Comparison of ENCODE assay signal across 8 mouse cellular contexts in genomic region chr7:43606896-43607742, GRCm38 (mm10). TPM values are rescaled to one million over a fixed set of nuclear protein-coding genes. Genes with fewer than 3 reads are reported as not detected.
DNase-seq lines count a peak whose midpoint lies in the region; ATAC-seq and TF ChIP-seq lines count a peak whose summit lies in the region.

Gene Zfp819, plus strand, starts transcription at chr7:43607169.

- no peaks in the 10 kb centered on the region for H3K36me3 ChIP-seq in forebrain, postnatal 0 days (ENCODE audit: insufficient read depth)
- no peaks in the 10 kb centered on the region for H3K36me3 ChIP-seq in liver, embryonic 15.5 days (replicated peaks)
- no peaks in the 10 kb centered on the region for H3K36me3 ChIP-seq in neural tube, embryonic 11.5 days (ENCODE audit: control insufficient read depth, insufficient read depth, low read length)

- peak within 1 kb of the TSS; percentile 39 for H3K4me3 ChIP-seq in forebrain, postnatal 0 days (ENCODE audit: low read depth, low read length)
- H3K4me3 ChIP-seq in liver, embryonic 15.5 days (replicated peaks): peak within 1 kb of the TSS; percentile 33
- H3K4me3 ChIP-seq in neural tube, embryonic 11.5 days (ENCODE audit: low read depth, low read length): peak within 1 kb of the TSS; percentile 37

- H3K4me1 ChIP-seq in forebrain, postnatal 0 days (ENCODE audit: insufficient read depth): no peaks in the 10 kb centered on the region; the same call in 1 of the 2 replicates
- peaks cover 8% of the 10 kb centered on the region for H3K4me1 ChIP-seq in liver, embryonic 15.5 days (replicated peaks)
- H3K4me1 ChIP-seq in neural tube, embryonic 11.5 days (ENCODE audit: control insufficient read depth, insufficient read depth, low read length): no peaks in the 10 kb centered on the region

- DNase-seq in CD4-positive, CD25-positive, alpha-beta regulatory T cell, adult 2 months (ENCODE audit: low read depth, low spot score): peak; percentile 57
- peak; percentile 40 to 50 for DNase-seq in adrenal gland, postnatal 4 days (ENCODE audit: low spot score in 2 of 2)
- peak; percentile 81 for DNase-seq in forebrain, postnatal 0 days
- peak; percentile 62 for DNase-seq in heart, postnatal 4 days
- peak; percentile 70 for DNase-seq in layer of hippocampus, adult 11-12 months (ENCODE audit: low spot score)
- DNase-seq in neural tube, embryonic 11.5 days (ENCODE audit: low spot score): peak; percentile 80
- peak; percentile 72 for DNase-seq in testis, postnatal 14 days (ENCODE audit: low spot score)

- no peak within 1 kb of the TSS for H3K27ac ChIP-seq in forebrain, postnatal 0 days (ENCODE audit: low read depth, low read length)
- no peak within 1 kb of the TSS for H3K27ac ChIP-seq in liver, embryonic 15.5 days (replicated peaks)
- no peak within 1 kb of the TSS for H3K27ac ChIP-seq in neural tube, embryonic 11.5 days (ENCODE audit: low read depth, low read length)

- no peaks in the 10 kb centered on the region for H3K27me3 ChIP-seq in forebrain, postnatal 0 days (ENCODE audit: insufficient read depth, low read length)
- H3K27me3 ChIP-seq in liver, embryonic 15.5 days: 0 out of 2 replicates have a peak, but pooled peaks cover 5% of the 10 kb centered on the region
- no peaks in the 10 kb centered on the region for H3K27me3 ChIP-seq in neural tube, embryonic 11.5 days (ENCODE audit: control insufficient read depth, insufficient read depth, low read length)

- peak; percentile 96 for ATAC-seq in forebrain, postnatal 0 days
- ATAC-seq in liver, embryonic 15.5 days (ENCODE audit: insufficient read depth): no peak
- ATAC-seq in neural tube, embryonic 11.5 days (ENCODE audit: insufficient read depth, low FRiP score, low TSS enrichment): peak; percentile 77

- TF ChIP-seq CTCF in forebrain, postnatal 0 days (IDR thresholded peaks at IDR 0.05; ENCODE audit: low read depth): no peak

- peak within 1 kb of the TSS; percentile 75 for H3K4me2 ChIP-seq in forebrain, postnatal 0 days (ENCODE audit: low read depth)
- peak within 1 kb of the TSS; percentile 58 for H3K4me2 ChIP-seq in liver, embryonic 15.5 days
- peak within 1 kb of the TSS; percentile 70 for H3K4me2 ChIP-seq in neural tube, embryonic 11.5 days (ENCODE audit: low read depth)

- H3K9me3 ChIP-seq in forebrain, postnatal 0 days (ENCODE audit: low read length): no peaks in the 10 kb centered on the region
- H3K9me3 ChIP-seq in liver, embryonic 15.5 days (replicated peaks): no peaks in the 10 kb centered on the region
- no peaks in the 10 kb centered on the region for H3K9me3 ChIP-seq in neural tube, embryonic 11.5 days (ENCODE audit: control insufficient read depth, low read length)

- WGBS in forebrain, postnatal 0 days: 14% methylated on average over 41 of the region's 41 CpGs
- WGBS in liver, embryonic 15.5 days (ENCODE audit: insufficient replicate concordance): 15% methylated on average over 41 of the region's 41 CpGs
- 19% methylated on average over 41 of the region's 41 CpGs for WGBS in neural tube, embryonic 11.5 days

- H3K9ac ChIP-seq in forebrain, postnatal 0 days: peak within 1 kb of the TSS; percentile 28; the same call in 1 of the 2 replicates
- no peak within 1 kb of the TSS for H3K9ac ChIP-seq in liver, embryonic 15.5 days
- H3K9ac ChIP-seq in neural tube, embryonic 11.5 days (ENCODE audit: low read length): peak within 1 kb of the TSS; percentile 49

RNA-seq across cellular contexts. Expression of gene Zfp819, which starts in this region (rescaled TPM):
- under 1 TPM; 0.22 to 0.28 TPM for total RNA-seq in adrenal gland, postnatal 4 days (2021)
- 0.33 and 0.85 TPM in 2 replicates for total RNA-seq in forebrain, postnatal 0 days (2014; rRNA removed)
- 0.23 TPM in 2 replicates for polyA plus RNA-seq in forebrain, postnatal 0 days (2015; fragmentation: Nextera tagmentation; extraction: Ambion mirVana)
- total RNA-seq in heart, postnatal 4 days (2021): not detected
- polyA plus RNA-seq in liver, embryonic 15.5 days (2015; fragmentation: Nextera tagmentation; extraction: Ambion mirVana): not detected in 2 replicates
- 0.25 and 0.64 TPM in 2 replicates for polyA plus RNA-seq in neural tube, embryonic 11.5 days (2014; fragmentation: Nextera tagmentation; extraction: Ambion mirVana)

Comparison
In these comparisons a context has a peak if more than half of its experiments do, and no peak if none do; other contexts are left out.
1. Peak in DNase-seq in adrenal gland, postnatal 4 days; RNA of the gene not detected or under 1 TPM.
2. Peak in DNase-seq, ATAC-seq, H3K4me3 ChIP-seq, H3K9ac ChIP-seq and H3K4me2 ChIP-seq in forebrain, postnatal 0 days; RNA of the gene not detected or under 1 TPM.
3. Peak in DNase-seq in heart, postnatal 4 days; RNA of the gene not detected or under 1 TPM.
4. Peak in DNase-seq, ATAC-seq, H3K4me3 ChIP-seq, H3K9ac ChIP-seq and H3K4me2 ChIP-seq in neural tube, embryonic 11.5 days; RNA of the gene not detected or under 1 TPM.